Mouse (Mus musculus) myocyte (in vitro differentiated cells): Measurements from ENCODE around the gene Tpt1.

ENCODE experiments used
- E2F4 ChIP-seq: IDR thresholded peaks from one replicate; pipeline ENCODE4 v1.6.1; 2011; ENCODE audit warnings: mild to moderate bottlenecking, control low read depth, moderate library complexity; ENCODE audit not compliant: insufficient read depth
- MAX ChIP-seq: IDR thresholded peaks from one replicate; pipeline ENCODE4 v1.6.1; 2011; ENCODE audit warnings: low read depth, mild to moderate bottlenecking, control low read depth
- MYOD1 ChIP-seq, 3 experiments: IDR thresholded peaks; one replicate each; pipeline ENCODE4 v1.6.1; 2011; ENCODE audit warnings: control low read depth in 2 of 3, low read depth in 2 of 3, mild to moderate bottlenecking in 2 of 3, moderate library complexity in 1 of 3; ENCODE audit not compliant: insufficient read length in 2 of 3, control insufficient read depth in 1 of 3
- POLR2A ChIP-seq: IDR thresholded peaks from one replicate; pipeline ENCODE4 v1.6.1; 2011; ENCODE audit warnings: low read depth, mild to moderate bottlenecking, control low read depth, moderate library complexity; ENCODE audit not compliant: insufficient read length
- SRF ChIP-seq: IDR thresholded peaks from one replicate; pipeline ENCODE4 v1.6.1; 2011; ENCODE audit warnings: low read depth; ENCODE audit not compliant: control insufficient read depth, insufficient read length
- TCF12 ChIP-seq: IDR thresholded peaks from one replicate; pipeline ENCODE4 v1.6.1; 2011; ENCODE audit warnings: mild to moderate bottlenecking, control low read depth; ENCODE audit not compliant: poor library complexity, insufficient read depth, severe bottlenecking

DNA sequence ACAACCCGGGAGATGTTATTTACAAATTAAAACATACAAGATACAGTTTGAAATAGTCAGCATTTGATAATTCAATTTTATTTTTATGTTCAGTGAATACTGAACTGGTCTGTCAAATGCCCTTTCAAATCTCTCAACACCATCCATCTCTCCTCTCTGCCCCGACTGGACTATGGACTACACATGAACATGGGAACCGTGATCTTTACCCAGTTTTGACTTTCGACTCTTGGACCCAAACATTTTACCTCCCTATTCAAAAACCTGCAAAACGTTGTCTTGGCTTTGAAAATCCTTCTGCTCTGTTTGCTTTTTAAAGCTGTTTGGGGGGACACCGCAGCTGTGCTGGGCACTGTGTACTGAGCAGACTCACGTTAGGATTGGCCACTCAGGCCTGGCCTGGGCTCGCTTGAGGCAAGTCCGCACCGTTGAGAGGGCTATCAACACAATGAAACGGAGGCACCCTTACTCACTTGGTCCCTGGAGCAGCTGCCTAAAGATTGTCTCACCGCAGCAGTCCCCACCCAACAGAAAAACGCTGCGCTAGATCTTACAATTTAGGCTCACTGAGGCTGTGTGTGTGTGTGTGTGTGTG, 25.0 kb downstream of the Tpt1 start:
- no peak for TF ChIP-seq POLR2A
- TF ChIP-seq TCF12: no peak
- TF ChIP-seq E2F4: no peak
- TF ChIP-seq MAX: no peak
- no peak for TF ChIP-seq SRF
- no peak for TF ChIP-seq MYOD1 (IDR thresholded peaks at IDR 0.05; ENCODE audit: control insufficient read depth in 1 of 3, insufficient read length in 2 of 3, low read depth in 2 of 3)
